Mouse (Mus musculus) midbrain, postnatal 0 days (tissue): ENCODE data around the gene Adrm1. TPM values are rescaled to one million over a fixed set of nuclear protein-coding genes. Genes with fewer than 3 reads are reported as not detected.
A peak's percentile ranks its signal among the peaks of the same experiment; 100 is the strongest.

ENCODE experiments used
- ATAC-seq: fragments of 200-750 bp; cut with Nextera tagmentation; 2 replicates; pipeline ENCODE4 v1.8.0; 2017; ENCODE audit warnings: moderate number of reproducible peaks, mild to moderate bottlenecking, moderate TSS enrichment, moderate library complexity; ENCODE audit not compliant: low FRiP score
- DNase-seq: peaks from one replicate; pipeline ENCODE4 v3.0.0-alpha.2; 2015; ENCODE audit warnings: low spot score
- H3K27ac ChIP-seq: fragments of 300-500 bp; sonication (generic); 2 replicates; pipeline ENCODE4 v1.5.1; 2014; ENCODE audit warnings: low read depth, mild to moderate bottlenecking, low read length, mixed read lengths
- H3K27me3 ChIP-seq: fragments of 300-500 bp; sonication (generic); 2 replicates; pipeline ENCODE4 v1.6.1; 2014; ENCODE audit warnings: low read length, control low read depth, mixed read lengths; ENCODE audit not compliant: insufficient read depth
- H3K36me3 ChIP-seq: fragments of 300-500 bp; sonication (generic); 2 replicates; pipeline ENCODE4 v1.6.1; 2014; ENCODE audit warnings: low read length, control low read depth, mixed read lengths; ENCODE audit not compliant: insufficient read depth
- H3K4me1 ChIP-seq: fragments of 300-500 bp; sonication (generic); 2 replicates; pipeline ENCODE4 v1.6.1; 2014; ENCODE audit warnings: mild to moderate bottlenecking, control low read depth, antibody characterized with exemption, low read length, mixed read lengths; ENCODE audit not compliant: insufficient read depth
- H3K4me2 ChIP-seq: fragments of 300-500 bp; sonication (generic); 2 replicates; pipeline ENCODE4 v1.6.1; 2014; ENCODE audit warnings: low read depth, mild to moderate bottlenecking, low read length, mixed read lengths; ENCODE audit not compliant: poor library complexity, severe bottlenecking
- H3K4me3 ChIP-seq: fragments of 300-500 bp; sonication (generic); 2 replicates; pipeline ENCODE4 v1.5.1; 2014; ENCODE audit warnings: low read depth, mild to moderate bottlenecking, low read length, moderate library complexity
- H3K9ac ChIP-seq: fragments of 300-500 bp; sonication (generic); replicated peaks from 2 replicates; pipeline ENCODE4 v1.6.1; 2014; ENCODE audit warnings: mild to moderate bottlenecking, low read length, moderate library complexity, mixed read lengths; ENCODE audit not compliant: poor library complexity, severe bottlenecking
- H3K9me3 ChIP-seq: fragments of 300-500 bp; sonication (generic); 2 replicates; pipeline ENCODE4 v1.6.1; 2016; ENCODE audit warnings: low read length, control low read depth
- CTCF ChIP-seq: IDR thresholded peaks from 2 replicates; pipeline ENCODE4 v1.5.1; 2016; ENCODE audit warnings: antibody characterized with exemption, mild to moderate bottlenecking
- WGBS: fragments of 180-500 bp; shearing (Covaris S2); extraction: QIAGEN DNeasy Blood & Tissue Kit; methylation state at CpG from one replicate; pipeline ENCODE4 v1.1.7; 2014; 5-methylcytosine and 5-hydroxymethylcytosine counted together
- polyA plus RNA-seq: library from polyadenylated mRNA; unstranded; fragments of >200 nt; fragmentation: Nextera tagmentation; extraction: Ambion mirVana; gene quantifications from 2 replicates; pipeline ENCODE4 v1.2.1, GENCODE M21; 2015
- total RNA-seq: library from RNA; depleted of rRNA; stranded (reverse); fragments of >200 nt; gene quantifications from 2 replicates; pipeline ENCODE4 v1.2.3, GENCODE M21; 2014

Gene Adrm1
- total and polyA plus RNA-seq, 2 experiments from 2014 or later: 105 to 222 TPM

DNA sequence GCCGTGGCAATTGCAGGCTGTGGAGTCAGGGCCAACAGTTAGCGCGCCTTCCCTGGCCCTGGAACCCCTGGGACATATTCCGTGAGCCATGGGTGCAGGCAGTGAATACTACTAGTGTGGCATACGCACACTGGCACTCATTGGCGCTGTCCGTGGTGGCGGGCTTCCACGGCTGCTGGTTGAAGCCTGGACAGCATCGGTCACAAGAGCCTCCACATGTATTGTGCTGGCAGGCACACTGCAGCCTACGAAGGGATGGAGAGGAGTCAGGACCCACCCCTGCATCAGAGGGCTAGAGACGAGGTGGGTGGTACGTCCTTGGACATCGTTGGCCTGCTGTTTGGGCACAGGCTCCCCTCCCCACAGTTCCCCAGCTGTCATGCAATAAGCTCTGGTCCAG is 31.0 kb downstream of the Adrm1 start:
- ATAC-seq (no peak), DNase-seq (peak; percentile 44)
- TF ChIP-seq CTCF: no peak
- Histone ChIP-seq H3K4me2 (no peak overlapping the region), H3K4me1 (0 out of 2 replicates have a peak, but pooled peaks cover 2% of the 10 kb centered on the region), H3K27ac (no peak overlapping the region), H3K9me3 (no peaks in the 10 kb centered on the region), H3K27me3 (no peaks in the 10 kb centered on the region), H3K9ac (no peak overlapping the region), H3K4me3 (no peak overlapping the region), H3K36me3 (no peaks in the 10 kb centered on the region)
- WGBS: 90% methylated on average over 14 of the region's 14 CpGs

DNA sequence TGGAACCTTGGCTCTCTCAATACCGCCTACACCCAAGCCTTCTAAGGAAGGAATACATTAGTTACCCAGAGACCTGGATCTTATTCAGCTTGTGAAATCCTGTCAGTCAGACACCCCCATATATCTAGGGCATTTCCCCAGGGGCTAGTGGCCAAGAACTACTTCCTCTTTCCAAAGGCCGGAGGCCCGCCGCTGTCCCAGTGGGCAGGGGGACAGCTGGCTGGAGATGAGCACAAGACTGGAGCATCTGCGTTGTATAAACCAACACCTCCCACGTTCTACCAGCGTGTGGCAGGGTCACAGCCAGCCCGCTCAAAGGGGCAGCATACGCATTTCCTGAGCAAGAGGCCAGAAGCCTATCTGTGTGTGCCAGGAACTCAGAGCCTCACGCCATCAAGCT is 31.5 kb downstream of the Adrm1 start:
- DNase-seq (peak; percentile 63), ATAC-seq (no peak)
- WGBS: 76% methylated on average over 10 of the region's 10 CpGs

DNA sequence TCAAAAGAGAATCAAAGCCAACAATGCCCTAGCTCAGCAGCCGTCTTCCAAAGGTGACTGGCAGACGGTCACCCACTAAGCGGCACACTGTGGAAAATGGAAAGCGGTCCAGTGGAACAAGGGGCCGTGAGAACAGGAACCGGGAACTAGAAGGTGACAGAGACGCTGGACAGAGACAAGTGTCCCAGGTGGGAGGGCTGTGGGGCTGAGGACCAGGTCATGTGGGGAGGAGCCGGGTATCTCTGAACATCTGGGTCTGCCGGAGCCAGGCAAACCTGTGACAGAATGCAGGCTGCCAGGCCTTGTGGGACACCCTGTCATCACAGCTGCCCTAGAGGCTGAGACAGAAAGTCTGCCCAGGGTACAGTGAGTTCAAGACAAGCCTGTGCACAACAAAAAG is 33.2 kb downstream of the Adrm1 start:
- no peak for ATAC-seq
- TF ChIP-seq CTCF: no peak
- no peaks in the 10 kb centered on the region for H3K9me3 ChIP-seq
- H3K27me3 ChIP-seq: no peaks in the 10 kb centered on the region
- no peak for DNase-seq
- H3K27ac ChIP-seq: no peak overlapping the region
- H3K4me2 ChIP-seq: no peak overlapping the region
- H3K4me1 ChIP-seq: 0 out of 2 replicates have a peak, but pooled peaks cover 2% of the 10 kb centered on the region
- H3K4me3 ChIP-seq: no peak overlapping the region
- WGBS: 88% methylated on average over 9 of the region's 9 CpGs
- H3K36me3 ChIP-seq: no peaks in the 10 kb centered on the region
- no peak overlapping the region for H3K9ac ChIP-seq

More for the DNA sequence above, 31.5 kb downstream of the Adrm1 start:
- Histone ChIP-seq H3K36me3 (no peaks in the 10 kb centered on the region), H3K4me3 (no peak overlapping the region), H3K4me1 (0 out of 2 replicates have a peak, but pooled peaks cover 2% of the 10 kb centered on the region), H3K27me3 (no peaks in the 10 kb centered on the region), H3K9me3 (no peaks in the 10 kb centered on the region), H3K4me2 (no peak overlapping the region), H3K9ac (no peak overlapping the region), H3K27ac (no peak overlapping the region)
- TF ChIP-seq CTCF: no peak

DNA sequence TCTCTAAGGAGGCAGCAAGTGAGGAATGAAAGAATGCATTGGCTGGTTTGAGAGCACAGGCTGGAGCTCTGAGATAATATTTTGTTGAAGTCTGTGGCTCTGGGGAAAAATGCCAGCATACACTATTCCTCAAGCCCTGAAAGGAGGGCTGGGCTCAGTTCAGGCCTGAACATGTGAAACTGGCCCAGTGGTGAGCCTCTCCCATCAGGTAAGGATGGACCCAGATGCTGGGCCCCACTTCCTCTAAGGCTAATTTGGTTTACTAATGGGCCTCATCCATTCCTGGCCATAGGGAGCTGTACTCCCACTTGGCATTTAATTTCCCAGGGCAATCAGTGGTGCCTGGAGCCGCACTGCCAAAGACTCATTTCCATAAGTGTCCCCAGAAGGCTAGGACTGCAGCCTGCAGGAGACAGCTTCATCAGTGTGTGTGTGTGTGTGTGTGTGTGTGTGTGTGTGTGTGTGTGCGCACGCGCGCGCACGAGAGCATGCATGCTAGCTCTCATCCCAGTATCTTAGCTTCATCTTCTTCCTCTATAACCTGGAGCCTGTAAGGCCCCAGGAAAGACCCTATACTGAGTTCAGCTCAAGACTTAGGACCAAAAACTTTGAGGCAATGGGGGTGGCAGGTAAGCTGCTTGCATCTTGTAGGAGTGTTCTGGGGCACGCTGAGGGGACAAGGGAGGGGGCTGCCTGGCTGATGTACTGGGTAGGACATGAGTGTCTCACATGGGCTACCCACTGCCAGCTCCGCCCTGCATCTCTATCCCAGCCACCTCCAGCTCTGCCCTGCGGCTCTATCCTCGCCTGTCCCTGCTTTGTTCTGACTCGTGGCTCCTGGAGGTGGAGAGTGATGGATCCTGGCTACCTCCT is 34.0 kb downstream of the Adrm1 start:
- DNase-seq (peak; percentile 58), ATAC-seq (peak; percentile 36; the same call in 1 of the 2 replicates)
- Histone ChIP-seq H3K27me3 (no peaks in the 10 kb centered on the region), H3K36me3 (no peaks in the 10 kb centered on the region), H3K27ac (no peak overlapping the region), H3K4me2 (no peak overlapping the region), H3K9ac (no peak overlapping the region; the same call in 1 of the 2 replicates), H3K4me1 (0 out of 2 replicates have a peak, but pooled peaks cover 2% of the 10 kb centered on the region), H3K4me3 (no peak overlapping the region), H3K9me3 (no peaks in the 10 kb centered on the region)
- TF ChIP-seq CTCF: no peak
- 66% methylated on average over 12 of the region's 12 CpGs for WGBS

DNA sequence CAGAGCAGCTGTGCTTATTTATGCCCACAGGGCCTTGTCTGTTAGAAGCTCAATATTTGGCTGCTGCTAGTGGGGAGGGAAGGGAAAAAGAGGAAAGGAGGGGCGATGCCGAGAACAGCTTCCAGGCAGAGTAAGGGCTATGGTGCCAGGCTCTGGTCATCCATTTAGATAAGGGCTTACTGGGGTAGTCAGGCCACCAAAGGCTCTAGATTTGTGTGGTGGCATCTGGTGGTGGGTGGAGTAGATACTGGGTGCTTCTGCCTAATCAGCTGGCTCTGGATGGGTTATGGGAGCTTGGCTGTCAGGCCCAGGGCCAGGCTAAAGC is 34.6 kb downstream of the Adrm1 start:
- no peak for TF ChIP-seq CTCF
- Histone ChIP-seq H3K27me3 (no peaks in the 10 kb centered on the region), H3K4me3 (no peak overlapping the region), H3K4me1 (0 out of 2 replicates have a peak, but pooled peaks cover 2% of the 10 kb centered on the region), H3K9me3 (no peaks in the 10 kb centered on the region), H3K4me2 (no peak overlapping the region), H3K27ac (no peak overlapping the region), H3K36me3 (no peaks in the 10 kb centered on the region), H3K9ac (no peak overlapping the region; the same call in 1 of the 2 replicates)
- 74% methylated on average over 2 of the region's 2 CpGs for WGBS
- no peak for ATAC-seq
- no peak for DNase-seq

DNA sequence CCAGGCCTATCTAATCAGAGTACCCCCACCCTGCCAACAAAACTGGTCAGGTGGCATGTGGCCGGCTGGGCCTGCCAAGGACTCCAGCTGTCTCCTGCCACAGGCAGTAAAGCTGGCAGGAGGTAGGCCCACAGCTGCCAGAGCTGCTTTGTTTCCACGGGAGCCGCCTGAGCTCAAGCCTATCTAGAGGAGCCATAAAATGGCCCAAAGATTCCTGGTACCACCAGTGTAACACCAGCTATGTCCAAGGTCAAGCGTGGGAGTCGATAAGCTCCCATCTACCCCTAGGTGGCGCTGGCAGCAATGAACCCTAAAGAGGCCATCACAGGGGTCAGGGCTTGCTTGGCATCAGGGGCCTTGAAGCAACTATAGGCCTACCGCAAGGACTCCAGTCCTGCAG is 36.6 kb downstream of the Adrm1 start:
- WGBS: 65% methylated on average over 7 of the region's 7 CpGs
- peak; percentile 57 for TF ChIP-seq CTCF
- Histone ChIP-seq H3K36me3 (no peaks in the 10 kb centered on the region), H3K4me2 (no peak overlapping the region), H3K4me1 (0 out of 2 replicates have a peak, but pooled peaks cover 2% of the 10 kb centered on the region), H3K27me3 (no peaks in the 10 kb centered on the region), H3K27ac (no peak overlapping the region), H3K4me3 (no peak overlapping the region), H3K9ac (no peak overlapping the region), H3K9me3 (no peaks in the 10 kb centered on the region)
- ATAC-seq: no peak
- peak; percentile 76 for DNase-seq
